ENCODE assay signal across 8 mouse cellular contexts in the genomic region with DNA sequence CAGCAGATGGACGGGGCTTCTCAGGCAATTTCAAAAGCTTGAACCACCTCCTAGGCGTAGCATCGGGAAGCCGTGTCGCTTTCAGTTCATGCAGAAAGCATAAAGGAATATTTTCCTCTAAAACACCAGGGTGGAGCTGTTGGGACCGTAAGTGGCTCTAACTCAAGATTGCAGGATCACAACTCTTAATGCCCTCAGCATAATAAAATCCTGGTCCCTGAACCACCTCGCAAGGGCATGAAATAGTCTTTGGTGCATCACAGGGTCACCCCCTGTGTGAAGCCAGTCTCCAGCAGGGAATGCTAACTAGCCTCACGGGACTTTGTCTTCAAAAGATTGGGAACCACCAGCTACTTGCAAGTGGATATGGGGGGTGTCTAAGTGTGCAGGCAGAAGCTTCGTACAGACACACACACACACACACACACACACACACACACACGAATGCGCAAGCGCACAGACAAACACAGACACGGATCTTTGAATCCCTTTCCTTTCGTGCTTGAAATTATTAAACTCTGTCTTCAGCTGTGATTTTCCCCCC. TPM values are rescaled to one million over a fixed set of nuclear protein-coding genes. Genes with fewer than 3 reads are reported as not detected.
A peak's percentile ranks its signal among the peaks of the same experiment; 100 is the strongest.
DNase-seq lines count a peak whose midpoint lies in the region; ATAC-seq and TF ChIP-seq lines count a peak whose summit lies in the region.

A gene (minus strand): TSS at position 104 of the 544 bp plus-strand sequence.

- peak within 1 kb of the TSS; percentile 69 for H3K9ac ChIP-seq in embryonic facial prominence, embryonic 14.5 days (ENCODE audit: low read depth, low read length)
- H3K9ac ChIP-seq in lung, embryonic 14.5 days, result peak within 1 kb of the TSS; percentile 28

- peak within 1 kb of the TSS; percentile 61 for H3K4me2 ChIP-seq in embryonic facial prominence, embryonic 14.5 days (ENCODE audit: low read depth, low read length)
- H3K4me2 ChIP-seq in lung, embryonic 14.5 days, result peak within 1 kb of the TSS; percentile 84

- ATAC-seq in embryonic facial prominence, embryonic 14.5 days (ENCODE audit: low read depth), result no peak
- no peak for ATAC-seq in lung, embryonic 14.5 days (ENCODE audit: insufficient read depth)
- ATAC-seq in neutrophil, adult 5-6 weeks (ENCODE audit: extremely low read depth, insufficient number of reproducible peaks, low FRiP score, poor library complexity, severe bottlenecking), result no peak

- no peaks in the 10 kb centered on the region for H3K9me3 ChIP-seq in embryonic facial prominence, embryonic 14.5 days (ENCODE audit: control insufficient read depth, low read length)
- no peaks in the 10 kb centered on the region for H3K9me3 ChIP-seq in lung, embryonic 14.5 days (ENCODE audit: low read depth, low read length)

- H3K4me3 ChIP-seq in embryonic facial prominence, embryonic 14.5 days (ENCODE audit: low read depth, low read length), result peak within 1 kb of the TSS; percentile 67
- peak within 1 kb of the TSS; percentile 79 for H3K4me3 ChIP-seq in layer of hippocampus, adult 2 months
- H3K4me3 ChIP-seq in lung, embryonic 14.5 days (ENCODE audit: low read depth, low read length), result peak within 1 kb of the TSS; percentile 64

- no peaks in the 10 kb centered on the region for H3K4me1 ChIP-seq in embryonic facial prominence, embryonic 14.5 days (ENCODE audit: control insufficient read depth, insufficient read depth, low read length)
- peaks cover 3% of the 10 kb centered on the region; the same call in 1 of the 2 replicates for H3K4me1 ChIP-seq in lung, embryonic 14.5 days (ENCODE audit: insufficient read depth)

- WGBS in embryonic facial prominence, embryonic 14.5 days, result under 1% methylated on average over 14 of the region's 14 CpGs
- WGBS in lung, embryonic 14.5 days, result 2% methylated on average over 14 of the region's 14 CpGs

- TF ChIP-seq CTCF in layer of hippocampus, adult 2 months (conservative IDR thresholded peaks at IDR 0.05), result no peak
- no peak for TF ChIP-seq CTCF in lung, embryonic 14.5 days (IDR thresholded peaks at IDR 0.05; ENCODE audit: low read depth)

- intact Hi-C loops in heart, postnatal 10 days (cut with DNase I), result loop anchor here (2.0 to 5.0 kb wide), 3 partner anchors 143 to 813 kb away; no protein-coding TSS in a partner anchor

- H3K27ac ChIP-seq in embryonic facial prominence, embryonic 14.5 days (replicated peaks; ENCODE audit: low read depth, low read length), result peak within 1 kb of the TSS; percentile 78
- H3K27ac ChIP-seq in layer of hippocampus, adult 2 months, result peak within 1 kb of the TSS; percentile 79
- peak within 1 kb of the TSS; percentile 65; the same call in 1 of the 2 replicates for H3K27ac ChIP-seq in lung, embryonic 14.5 days (ENCODE audit: low read depth)

- H3K27me3 ChIP-seq in embryonic facial prominence, embryonic 14.5 days (replicated peaks; ENCODE audit: control insufficient read depth, insufficient read depth, low read length), result no peaks in the 10 kb centered on the region
- H3K27me3 ChIP-seq in lung, embryonic 14.5 days (ENCODE audit: insufficient read depth, low read length), result no peaks in the 10 kb centered on the region

- peak; percentile 70 for DNase-seq in B cell, adult 2 months
- peak; percentile 17 for DNase-seq in adrenal gland, adult 2 months
- DNase-seq in embryonic facial prominence, embryonic 14.5 days (ENCODE audit: low spot score), result peak; percentile 78
- DNase-seq in heart, postnatal 10 days, result peak; percentile 36 to 57
- DNase-seq in layer of hippocampus, adult 2 months (ENCODE audit: low spot score in 2 of 2), result peak; percentile 43 to 56
- DNase-seq in lung, embryonic 14.5 days, result peak; percentile 71
- DNase-seq in urinary bladder, postnatal 25 days (ENCODE audit: low spot score), result peak; percentile 14

- no peaks in the 10 kb centered on the region for H3K36me3 ChIP-seq in embryonic facial prominence, embryonic 14.5 days (ENCODE audit: control insufficient read depth, insufficient read depth, low read length)
- H3K36me3 ChIP-seq in lung, embryonic 14.5 days (ENCODE audit: insufficient read depth), result no peaks in the 10 kb centered on the region

RNA-seq across cellular contexts. Expression of the gene that starts here (rescaled TPM):
- total RNA-seq in adrenal gland, adult 2 months (2021), result 10 to 100 TPM; 44.1 to 61.6 TPM
- polyA plus RNA-seq in adrenal gland, adult 2 months (2012; rRNA removed), result 4.7 and 6.2 TPM in 2 replicates
- polyA plus RNA-seq in embryonic facial prominence, embryonic 14.5 days (2014; fragmentation: Nextera tagmentation; extraction: Ambion mirVana), result 63.7 and 73.5 TPM in 2 replicates
- 1 to 10 TPM; 5.2 to 5.3 TPM for total RNA-seq in heart, postnatal 10 days (2021)
- 100 to 1,000 TPM; 113 to 116 TPM for total RNA-seq in layer of hippocampus, adult 2 months (2021)
- polyA plus RNA-seq in lung, embryonic 14.5 days (2014; fragmentation: Nextera tagmentation; extraction: Ambion mirVana), result 46.9 and 52.0 TPM in 2 replicates
- 121 and 136 TPM in 2 replicates for total RNA-seq in neutrophil, adult 5-6 weeks (2017)

Comparison
In these comparisons a context has a peak if more than half of its experiments do, and no peak if none do; other contexts are left out.
1. RNA of the gene that starts here (total RNA-seq): 121 to 136 TPM in neutrophil, adult 5-6 weeks, 113 to 116 TPM in layer of hippocampus, adult 2 months and 44.1 to 61.6 TPM in adrenal gland, adult 2 months; 5.2 to 5.3 TPM in heart, postnatal 10 days; every median in the first group is over 4 times any median in the second.
2. DNase-seq: peak in every context shown above with its lines; median percentile 78 in embryonic facial prominence, embryonic 14.5 days; 71 in lung, embryonic 14.5 days; 70 in B cell, adult 2 months; 50 in layer of hippocampus, adult 2 months; 46 in heart, postnatal 10 days; 17 in adrenal gland, adult 2 months; 14 in urinary bladder, postnatal 25 days.
3. Peak in every context shown above with its lines, with median percentiles within 50 percentile points of each other: H3K27ac ChIP-seq and H3K4me3 ChIP-seq.